Mouse (Mus musculus) ES-E14 (cell line): Measurements from ENCODE around the gene Clec2d.

ENCODE experiments used
- HCFC1 ChIP-seq: IDR thresholded peaks from 2 replicates; pipeline ENCODE4 v1.6.1; 2012; ENCODE audit warnings: low read length, inconsistent platforms, borderline replicate concordance; ENCODE audit not compliant: insufficient read depth
- ZC3H11A ChIP-seq: IDR thresholded peaks from 2 replicates; pipeline ENCODE4 v1.6.1; 2012; ENCODE audit warnings: low read depth, mild to moderate bottlenecking, inconsistent platforms, low read length, borderline replicate concordance

GRCm38 (mm10) chr6:129233955-129234369, 53.5 kb downstream of the Clec2d start:
- TF ChIP-seq HCFC1 = no peak
- no peak for TF ChIP-seq ZC3H11A
